Mouse (Mus musculus) megakaryocyte-erythroid progenitor cell, adult 5-6 weeks (primary cell): ENCODE measurements at regions not wholly inside any gene's neighbourhood (a gene's known extent, or its start where the extent isn't known, plus 50 kb on each side); places are given as distances from the start of the nearest gene placed in this dataset.

Experiments used
- ATAC-seq: replicated peaks from 2 replicates; pipeline ENCODE4 v1.8.0; 2016; ENCODE audit warnings: mild to moderate bottlenecking, inconsistent platforms; ENCODE audit not compliant: severe bottlenecking, poor library complexity, low FRiP score, low TSS enrichment

- 0 out of 2 replicates have a peak, but pooled peaks have one; percentile 28 for ATAC-seq
Observed at GRCm38 (mm10) chr13:44581947-44582766, 147.1 kb upstream of the Jarid2 start.

DNA sequence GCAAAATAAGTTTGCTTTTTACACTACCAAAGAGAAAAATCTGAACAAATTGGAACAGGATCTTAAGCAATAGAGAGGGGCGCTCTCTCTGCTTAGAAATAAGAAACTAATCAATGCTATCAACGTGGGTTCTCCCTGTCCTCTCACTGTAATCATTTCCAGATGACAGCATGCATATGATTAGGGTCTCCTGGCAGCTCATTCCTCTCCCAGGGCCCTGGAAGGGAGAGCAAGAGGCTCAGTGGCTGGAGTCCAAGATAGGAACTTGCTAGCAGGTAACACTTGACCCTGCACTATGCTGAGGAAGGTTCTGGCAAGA lies 146.5 kb upstream of the Jarid2 start:
- ATAC-seq, result no peak

- ATAC-seq, result no peak
Observed at GRCm38 (mm10) chr13:44583614-44584013, 145.7 kb upstream of the Jarid2 start.

DNA sequence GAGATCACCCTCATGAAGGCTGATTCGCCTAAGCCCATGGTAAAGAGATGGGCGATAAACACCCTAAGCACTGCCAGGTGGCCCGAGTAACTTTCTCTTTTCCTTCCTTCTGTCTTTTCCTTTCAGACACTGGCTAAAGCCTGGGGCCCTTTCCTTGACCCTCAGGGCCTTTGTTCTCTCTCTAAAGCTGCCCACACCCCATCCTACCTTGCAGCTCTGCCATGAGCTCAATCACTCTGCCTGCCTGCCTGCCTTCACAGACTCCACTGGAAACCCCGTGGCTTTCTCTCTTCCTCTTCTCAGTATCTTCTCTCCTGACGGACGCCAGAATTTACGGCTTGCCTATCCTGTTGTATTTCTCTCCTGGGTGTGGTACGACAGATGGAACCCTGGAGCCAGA lies 145.1 kb upstream of the Jarid2 start:
- ATAC-seq, result no peak

DNA sequence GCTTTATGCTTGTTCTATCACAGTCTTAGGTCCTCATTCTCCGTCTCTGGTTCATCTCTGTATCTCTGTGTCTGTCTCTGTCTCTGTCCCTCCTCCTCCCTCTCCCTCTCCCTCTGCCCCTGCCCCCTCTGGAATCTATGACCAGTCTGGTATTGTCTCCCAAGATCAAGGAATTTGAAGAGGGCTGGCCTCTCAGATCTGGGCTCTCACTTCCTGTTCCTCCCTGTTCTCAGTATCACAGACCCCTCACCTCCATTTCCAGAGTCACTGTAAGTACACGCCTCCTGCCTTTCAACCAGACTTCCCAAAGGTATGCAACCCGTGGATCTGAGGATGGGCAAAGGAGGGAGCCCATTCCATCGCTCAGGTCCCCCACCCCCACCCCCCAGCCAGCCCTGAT lies 144.7 kb upstream of the Jarid2 start:
- ATAC-seq, result no peak

GRCm38 (mm10) chr13:44587846-44588245 lies 141.4 kb upstream of the Jarid2 start:
- ATAC-seq, result no peak

DNA sequence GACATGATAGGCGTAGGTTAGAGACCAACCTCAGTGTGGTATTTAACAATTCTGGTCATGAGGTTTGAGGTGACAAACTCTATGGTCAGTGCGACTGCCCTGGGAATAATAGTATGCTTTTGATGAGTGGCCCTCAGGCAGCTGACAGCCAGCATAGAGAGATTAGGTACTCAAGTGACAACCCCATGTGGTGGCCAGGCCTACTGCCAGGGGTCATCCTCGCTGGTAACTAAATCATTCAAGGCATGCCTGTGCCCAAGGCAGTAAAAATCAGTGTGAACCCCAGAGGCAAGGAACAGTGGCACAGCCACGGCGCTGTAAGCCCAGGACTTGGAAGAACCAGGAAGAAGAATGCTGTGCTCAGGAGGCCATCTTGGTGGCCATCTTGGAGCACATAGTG lies 134.6 kb upstream of the Jarid2 start:
- no peak for ATAC-seq

GRCm38 (mm10) chr13:44597666-44598065 lies 131.6 kb upstream of the Jarid2 start:
- no peak for ATAC-seq

- ATAC-seq, result no peak
Observed at GRCm38 (mm10) chr13:44601024-44601423, 128.2 kb upstream of the Jarid2 start.

- ATAC-seq, result no peak
Observed at GRCm38 (mm10) chr13:44602658-44603057, 126.6 kb upstream of the Jarid2 start.

GRCm38 (mm10) chr13:44607316-44608285 lies 121.7 kb upstream of the Jarid2 start:
- ATAC-seq, result no peak

DNA sequence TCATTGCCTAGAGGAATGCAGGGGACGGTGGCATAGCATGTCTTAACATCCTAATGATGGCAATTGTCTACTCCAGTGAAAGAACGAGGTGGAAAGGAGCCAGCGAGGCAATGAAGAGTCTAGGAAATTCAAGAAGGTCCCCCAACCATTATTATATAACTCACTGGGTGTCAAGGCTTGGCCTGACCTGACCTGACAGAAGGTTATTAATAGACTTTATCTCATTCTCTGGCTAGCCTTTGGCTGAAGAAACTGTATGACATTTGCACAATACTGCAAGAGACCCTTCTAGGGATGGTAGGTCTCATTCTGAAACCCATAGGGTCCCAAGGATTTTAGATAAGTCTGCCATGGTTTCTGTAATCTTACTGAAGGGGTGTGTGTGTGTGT lies 121.0 kb upstream of the Jarid2 start:
- ATAC-seq, result no peak

- no peak for ATAC-seq
Observed at GRCm38 (mm10) chr13:44608681-44609335, 120.5 kb upstream of the Jarid2 start.

- ATAC-seq, result no peak
Observed at GRCm38 (mm10) chr13:44609606-44610005, 119.7 kb upstream of the Jarid2 start.

- ATAC-seq, result no peak
Observed at GRCm38 (mm10) chr13:44615696-44616095, 113.6 kb upstream of the Jarid2 start.

DNA sequence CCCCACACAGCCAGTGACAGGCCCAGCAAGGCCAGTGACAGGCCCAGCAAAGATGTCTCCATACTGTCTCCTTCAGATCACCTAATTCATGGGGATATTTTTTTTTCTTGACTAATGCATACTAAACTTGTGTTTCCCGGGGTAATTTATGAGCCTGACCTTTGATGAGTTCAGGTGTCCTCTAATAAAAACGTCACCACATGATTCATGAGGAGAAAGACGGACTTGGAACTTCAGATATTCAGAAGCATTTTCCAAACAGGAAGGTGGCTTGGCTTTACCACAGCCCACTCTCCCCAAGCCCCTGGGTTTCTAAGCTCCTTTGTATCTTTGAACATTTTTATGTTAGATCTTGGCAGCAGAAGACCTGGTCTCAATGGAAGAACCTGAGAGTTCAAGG lies 110.9 kb upstream of the Jarid2 start:
- ATAC-seq, result no peak

- ATAC-seq, result no peak
Observed at GRCm38 (mm10) chr13:44622661-44623355, 106.5 kb upstream of the Jarid2 start.

DNA sequence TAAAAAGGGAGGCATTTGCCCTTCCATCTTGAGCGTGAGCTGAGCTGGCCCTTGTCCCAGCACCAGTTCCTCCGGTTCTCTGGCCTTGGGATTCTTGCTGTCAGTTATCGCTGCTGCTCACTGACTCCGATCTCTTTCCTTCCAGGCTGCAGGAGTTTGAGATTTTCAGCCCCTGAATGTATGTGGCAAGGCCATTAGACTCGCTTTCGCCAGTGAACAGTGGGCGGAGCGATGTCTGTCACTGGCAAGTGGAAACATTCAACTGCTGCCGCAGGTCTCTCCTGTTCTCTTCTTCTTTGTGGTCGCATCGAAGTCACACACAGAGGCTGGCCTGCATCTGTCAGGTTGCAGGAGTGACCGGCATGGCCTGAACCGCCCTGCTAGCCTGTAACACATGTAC lies 104.6 kb upstream of the Jarid2 start:
- ATAC-seq, result no peak

DNA sequence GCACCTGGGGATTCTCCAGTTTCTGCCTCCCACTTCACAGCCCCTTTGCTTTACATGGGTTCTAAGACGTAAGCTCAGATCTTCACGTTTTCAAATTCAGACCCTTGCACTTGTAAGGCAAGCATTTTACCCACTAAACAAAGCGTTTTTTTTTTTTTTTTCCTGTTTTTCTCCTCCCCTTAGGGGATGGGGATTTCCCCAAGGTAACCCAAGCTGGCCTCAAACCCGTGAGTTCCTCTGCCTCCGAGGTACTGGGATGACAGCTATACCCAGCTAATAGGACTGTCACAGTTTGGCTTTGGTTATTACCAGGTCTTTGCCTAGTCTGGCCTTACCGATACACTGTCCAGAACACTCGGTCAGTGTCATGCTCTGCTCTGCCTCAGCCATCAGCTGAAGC lies 103.5 kb upstream of the Jarid2 start:
- no peak for ATAC-seq

- peak; percentile 87 for ATAC-seq
Observed at GRCm38 (mm10) chr13:44626806-44627205, 102.5 kb upstream of the Jarid2 start.
